Mouse (Mus musculus): ENCODE results near the gene Set.

The Set gene

DNA sequence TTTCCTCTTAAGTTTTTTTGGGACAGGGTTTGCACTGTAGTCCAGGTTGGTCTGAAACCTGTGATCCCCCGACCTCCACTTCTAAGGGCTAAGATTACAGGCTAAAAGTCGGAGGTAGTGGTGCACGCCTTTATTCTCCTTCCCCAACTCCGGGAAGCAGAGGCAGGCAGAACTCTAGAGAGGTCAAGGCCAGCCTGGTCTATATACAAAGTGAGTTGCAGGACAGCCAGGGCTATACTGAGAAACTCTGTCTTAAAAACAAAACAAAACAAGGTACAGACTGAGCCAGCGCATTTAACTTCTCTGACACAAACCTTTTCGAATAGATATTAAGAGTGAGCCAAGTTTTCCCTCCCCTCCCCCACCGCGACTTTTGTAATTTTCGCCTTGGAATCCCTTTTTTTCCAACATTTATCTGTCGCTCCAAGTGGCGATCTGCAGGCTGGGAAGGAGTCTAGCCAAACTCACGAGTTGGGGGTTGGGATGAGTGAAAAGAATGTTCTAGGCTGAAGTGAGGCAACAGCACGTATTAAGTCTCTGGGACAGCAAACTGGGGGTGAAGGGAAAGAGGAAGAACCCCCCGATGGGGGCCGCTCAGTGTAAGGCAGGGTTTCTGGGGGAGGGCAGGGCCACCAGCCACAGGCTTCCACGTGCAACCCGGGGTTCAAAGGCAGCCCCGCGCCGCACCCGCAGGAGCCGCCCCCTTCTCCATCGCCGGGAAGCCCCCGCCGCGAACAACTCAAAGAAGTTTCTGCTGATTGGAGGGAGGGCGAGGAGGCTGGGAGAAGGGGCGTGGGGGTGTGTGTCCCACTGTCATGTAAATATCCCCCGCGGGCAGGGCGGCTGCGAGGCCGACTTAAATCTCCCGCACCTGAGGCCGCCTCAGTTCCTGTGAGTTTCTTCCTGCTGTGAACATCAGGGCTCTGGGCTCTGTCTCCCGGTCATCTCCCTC lies 4.3 kb downstream of the Set start:
- in situ Hi-C loops (cut with MboI, MseI), result no loop called here

DNA sequence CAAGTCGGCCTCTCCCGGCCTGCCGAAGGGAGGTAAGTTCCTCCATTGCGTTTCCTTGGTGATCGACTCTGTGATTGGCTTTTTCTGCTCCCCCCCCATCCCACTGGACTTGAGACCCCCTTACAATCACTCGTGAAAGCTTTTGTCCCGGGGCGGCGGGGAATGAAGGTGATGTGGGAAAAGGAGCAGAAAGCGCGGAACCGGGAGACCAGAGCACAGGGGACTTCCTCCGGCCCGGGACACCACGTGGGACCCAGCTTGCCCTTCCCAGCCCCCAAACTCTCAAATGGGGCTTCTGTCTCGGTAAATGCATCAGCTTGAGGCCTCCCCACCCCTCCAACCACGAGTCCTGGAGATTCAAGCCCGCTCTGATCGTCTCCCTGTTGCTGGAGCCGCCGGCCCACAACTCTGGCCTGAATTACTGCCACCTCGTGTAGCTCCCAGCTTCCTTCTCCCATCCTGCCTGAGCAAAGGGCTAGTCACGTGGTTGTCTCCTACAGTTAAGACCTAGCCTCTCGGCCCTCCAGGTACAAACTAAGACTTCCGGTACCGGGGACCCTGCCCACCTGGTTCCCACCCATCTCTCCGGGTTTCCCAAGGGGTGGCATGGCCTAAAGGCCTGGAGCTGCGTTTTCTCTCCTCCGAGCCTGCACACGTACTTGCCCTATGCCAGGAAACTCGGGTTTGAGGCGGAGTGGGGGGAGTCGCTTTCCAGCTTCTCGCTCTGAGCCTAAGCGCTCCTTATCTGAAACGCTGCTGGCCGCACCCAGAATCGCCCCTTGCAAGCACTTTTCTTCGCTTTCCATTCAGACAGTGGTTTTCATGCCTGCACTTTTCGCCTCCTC lies 5.3 kb downstream of the Set start:
- in situ Hi-C loops (cut with MboI, MseI), result no loop called here

DNA sequence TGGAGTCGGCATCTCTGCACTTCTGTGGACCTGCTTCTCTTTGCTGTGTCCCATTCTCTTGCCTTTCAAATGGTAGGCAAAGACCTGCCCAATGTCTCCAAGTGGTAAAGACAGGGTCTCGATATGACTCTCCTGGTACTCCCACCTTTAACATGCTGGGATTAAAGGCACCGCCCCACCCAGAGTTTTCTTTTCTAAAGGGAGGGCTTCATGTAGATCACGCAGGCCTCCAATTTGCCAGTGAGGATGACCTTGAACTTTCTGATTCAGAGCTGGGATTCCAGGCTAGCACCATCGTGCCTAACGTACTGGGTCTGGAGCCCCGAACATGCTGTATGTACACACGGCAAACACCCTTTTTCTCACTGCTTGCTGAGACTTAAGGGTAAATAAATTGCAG lies 6.1 kb downstream of the Set start:
- in situ Hi-C loops (cut with MboI, MseI), result no loop called here

DNA sequence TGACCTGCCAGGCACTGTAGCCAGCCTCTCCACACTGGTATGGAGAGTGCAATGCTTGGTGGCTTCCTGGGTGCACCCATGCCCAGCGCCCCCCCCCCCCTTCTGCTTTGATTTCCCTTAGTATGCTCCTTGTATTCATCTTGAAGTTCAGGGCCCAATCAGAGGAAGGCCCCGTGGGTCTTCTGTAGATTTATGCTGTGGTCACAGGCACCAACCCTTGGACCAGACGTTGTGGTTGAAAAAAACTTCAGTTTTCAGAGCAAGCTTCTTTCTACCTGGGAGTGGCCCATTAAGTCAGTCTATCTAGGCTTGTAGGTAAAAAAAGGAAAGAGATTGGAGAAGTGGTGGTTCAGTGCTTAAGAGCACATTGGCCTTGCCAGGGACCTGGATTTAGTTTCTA lies 6.6 kb downstream of the Set start:
- in situ Hi-C loops (cut with MboI, MseI), result no loop called here

DNA sequence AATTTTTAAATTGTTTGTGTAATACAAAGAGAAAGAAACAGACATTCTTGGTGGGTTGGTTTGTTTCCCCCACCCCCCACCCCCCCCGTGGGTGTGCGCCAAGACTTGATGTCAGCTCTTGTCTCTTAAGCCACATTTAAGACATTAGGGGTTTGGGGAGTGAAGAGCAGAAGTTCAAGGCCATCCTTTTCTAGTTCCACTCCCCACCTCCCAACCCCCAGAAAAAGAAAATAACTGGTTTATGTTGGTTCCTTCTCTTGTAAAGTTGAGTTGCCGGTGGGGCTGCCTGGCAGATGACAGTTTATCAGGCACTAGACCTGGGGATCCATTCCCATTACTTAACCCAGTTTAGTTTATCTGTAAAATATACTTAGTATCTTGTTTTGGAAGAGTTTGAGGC lies 7.1 kb downstream of the Set start:
- in situ Hi-C loops (cut with MboI, MseI), result no loop called here

DNA sequence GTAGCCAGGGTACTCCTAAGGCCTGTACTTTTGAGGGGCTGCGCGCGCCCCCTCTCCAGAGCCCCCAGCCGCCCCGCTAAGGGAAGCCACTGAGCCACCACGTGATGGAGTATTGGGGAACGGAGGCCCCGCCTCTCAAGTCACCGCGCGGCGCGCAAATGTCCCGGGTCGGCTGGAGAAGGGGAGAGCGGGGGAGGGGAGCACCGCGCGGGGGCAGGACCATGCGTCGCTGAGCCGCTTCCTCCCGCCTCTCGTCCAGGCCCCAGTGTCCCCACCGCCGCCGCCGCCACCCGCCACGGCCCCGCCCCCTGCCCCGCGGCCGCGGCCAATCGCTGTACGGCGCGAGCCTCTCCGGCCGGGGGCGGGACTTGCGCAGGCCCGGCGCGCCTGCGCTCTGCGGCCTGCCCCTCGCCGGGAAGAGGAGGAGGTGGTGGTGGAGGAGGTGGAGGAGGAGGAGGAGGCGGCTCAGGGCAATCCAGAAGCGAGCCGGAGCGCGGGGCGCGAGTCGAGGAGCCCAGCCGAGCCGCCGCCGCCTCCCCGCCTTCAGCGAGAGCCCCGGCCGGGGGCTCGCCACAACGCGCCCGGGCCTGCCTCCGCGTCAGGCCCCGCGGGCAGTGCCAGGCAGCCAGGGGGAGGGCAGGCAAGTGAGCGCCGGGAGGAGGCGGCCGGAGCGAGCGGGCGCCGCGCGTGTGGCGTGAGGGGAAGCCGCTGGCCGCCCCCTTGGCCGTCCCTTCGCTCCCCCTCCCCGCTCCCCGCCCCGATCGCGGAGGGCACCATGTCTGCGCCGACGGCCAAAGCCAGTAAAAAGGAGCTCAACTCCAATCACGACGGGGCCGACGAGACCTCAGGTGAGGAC lies 9.1 kb downstream of the Set start:
- in situ Hi-C loops (cut with MboI, MseI), result no loop called here

DNA sequence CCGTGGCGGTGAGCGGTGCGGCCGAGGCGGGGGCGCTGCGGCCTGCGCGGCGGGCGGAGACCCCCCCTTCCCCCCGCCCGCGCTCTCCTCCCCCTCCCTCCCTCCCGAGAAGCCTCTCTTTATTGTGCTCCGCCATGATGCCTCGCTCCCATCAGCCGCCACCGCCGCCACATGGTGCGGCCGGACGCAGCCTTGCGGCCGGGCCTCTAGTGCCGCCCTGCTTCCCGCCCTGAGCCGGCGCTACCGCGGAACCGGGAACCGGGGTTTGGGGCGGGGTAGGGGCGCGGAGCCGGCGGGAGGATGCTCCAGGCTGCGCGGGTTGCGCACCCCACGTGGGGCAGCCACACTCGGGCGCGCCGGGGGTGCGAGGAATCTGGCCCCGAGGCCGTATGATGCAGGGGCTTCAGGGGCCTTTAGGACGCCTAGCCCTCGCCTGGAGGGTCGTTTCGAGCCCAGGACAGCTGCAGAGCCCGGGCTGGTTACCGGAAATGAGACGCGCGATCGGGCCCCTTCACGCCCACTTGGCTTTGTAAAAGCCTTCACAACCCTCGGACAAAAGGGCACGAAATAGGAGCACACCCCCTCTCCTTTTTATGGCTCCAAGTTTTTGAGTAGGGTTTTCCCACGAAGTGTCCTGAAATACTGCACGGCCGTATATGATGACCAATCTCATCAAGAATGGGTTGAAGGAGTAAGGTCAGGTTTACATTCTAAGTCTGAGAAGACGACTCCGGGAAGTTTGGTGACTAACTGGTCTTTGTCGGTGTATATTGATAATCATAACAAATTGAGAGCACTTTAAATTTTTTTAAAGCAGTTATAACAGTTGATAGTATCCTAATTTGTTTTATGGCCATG lies 10.1 kb downstream of the Set start:
- in situ Hi-C loops (cut with MboI, MseI), result no loop called here

DNA sequence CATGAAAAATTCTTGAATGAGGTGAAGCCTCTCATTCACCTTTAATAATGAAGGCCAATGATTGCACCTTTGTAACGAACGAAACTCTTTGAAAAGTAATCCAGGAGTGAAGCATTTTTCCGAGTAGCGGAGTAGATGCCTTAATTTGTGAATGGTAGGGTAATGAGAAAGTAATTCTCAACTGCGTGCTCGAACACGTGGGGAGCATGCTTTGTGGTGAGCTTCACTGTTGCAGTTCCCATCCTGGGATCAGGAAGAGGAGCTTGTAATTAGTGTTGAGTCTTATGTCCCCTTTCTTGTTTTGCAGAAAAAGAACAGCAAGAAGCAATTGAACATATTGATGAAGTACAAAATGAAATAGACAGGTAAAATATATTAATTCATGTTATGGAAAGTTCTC lies 10.8 kb downstream of the Set start:
- in situ Hi-C loops (cut with MboI, MseI), result no loop called here

DNA sequence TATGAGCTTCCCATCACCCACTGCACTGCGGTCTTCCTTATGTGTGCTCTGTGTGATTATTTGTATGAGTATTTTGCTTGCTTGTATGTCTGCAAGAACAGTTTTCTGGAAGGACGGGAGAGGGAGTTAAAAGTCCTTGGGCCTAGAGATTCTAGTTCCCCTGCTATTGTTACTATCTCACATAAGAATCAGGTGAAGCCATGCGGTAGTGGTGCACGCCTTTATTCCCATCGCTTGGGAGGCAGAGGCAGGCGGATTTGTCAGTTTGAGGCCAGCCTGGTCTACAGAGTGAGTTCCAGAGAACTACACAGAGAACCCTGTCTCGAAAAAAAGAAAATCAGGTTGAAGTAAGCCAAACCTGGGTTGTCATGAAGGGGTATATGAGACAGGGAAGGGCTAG lies 15.7 kb downstream of the Set start:
- in situ Hi-C loops (cut with MboI, MseI), result no loop called here

DNA sequence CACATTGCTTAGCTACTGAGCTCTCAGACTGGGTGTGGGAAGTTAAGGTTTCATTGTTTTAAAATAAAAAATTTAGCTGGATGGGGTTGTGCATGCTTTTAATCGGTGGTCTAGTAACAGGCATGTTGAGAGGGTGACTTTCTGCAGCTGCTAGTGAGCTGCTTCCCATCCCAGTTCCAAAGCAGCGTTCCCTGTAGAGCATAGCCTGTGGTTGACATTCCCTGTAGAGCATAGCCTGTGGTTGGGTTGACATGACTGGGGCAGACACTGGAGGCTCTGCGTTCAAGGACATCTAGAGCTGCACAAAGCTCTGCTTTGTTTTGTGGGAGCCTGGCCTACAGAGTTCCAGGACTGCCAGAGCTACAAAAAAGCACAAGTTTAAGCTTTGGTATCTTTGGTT lies 16.1 kb downstream of the Set start:
- in situ Hi-C loops (cut with MboI, MseI), result no loop called here

DNA sequence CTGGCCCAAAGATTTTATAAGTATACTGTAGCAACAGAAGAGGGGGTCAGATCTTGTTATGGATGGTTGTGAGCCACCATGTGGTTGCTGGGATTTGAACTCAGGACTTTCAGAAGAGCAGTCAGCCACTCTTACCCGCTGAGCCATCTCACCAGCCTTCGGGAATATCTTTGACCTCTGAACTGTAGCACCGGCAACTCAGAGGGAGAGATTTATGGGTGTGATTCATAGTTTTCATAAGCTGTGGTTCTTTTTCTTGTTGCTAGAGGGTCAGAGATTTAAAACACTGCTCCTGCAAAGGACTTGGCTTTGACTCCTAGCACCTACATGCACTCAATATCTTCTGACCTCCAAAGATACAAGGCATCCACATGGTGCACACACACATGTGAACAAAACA lies 18.4 kb downstream of the Set start:
- in situ Hi-C loops (cut with MboI, MseI), result loop anchor here (5.0 kb wide), 1 partner anchor 47 kb away; the partner anchor contains the start of gene Zer1

DNA sequence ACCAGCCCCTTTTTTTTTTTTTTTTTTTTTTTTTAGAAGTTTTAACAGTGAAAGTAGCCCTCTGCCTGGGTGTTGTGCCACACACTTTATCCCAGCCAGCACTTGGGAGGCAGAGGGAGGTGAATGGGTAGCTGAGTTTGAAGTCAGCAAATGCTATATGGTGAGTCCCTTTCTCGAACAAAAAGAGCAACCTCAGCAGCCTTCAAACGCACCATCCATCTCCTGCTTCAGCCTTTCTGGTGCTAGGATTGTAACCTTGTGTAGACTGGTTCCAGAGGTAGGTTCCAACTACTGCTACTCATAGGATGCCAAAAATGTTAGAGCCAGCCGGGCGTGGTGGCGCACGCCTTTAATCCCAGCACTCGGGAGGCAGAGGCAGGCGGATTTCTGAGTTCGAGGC lies 19.3 kb downstream of the Set start:
- in situ Hi-C loops (cut with MboI, MseI), result loop anchor here (5.0 kb wide), 1 partner anchor 46 kb away; the partner anchor contains the start of gene Zer1

DNA sequence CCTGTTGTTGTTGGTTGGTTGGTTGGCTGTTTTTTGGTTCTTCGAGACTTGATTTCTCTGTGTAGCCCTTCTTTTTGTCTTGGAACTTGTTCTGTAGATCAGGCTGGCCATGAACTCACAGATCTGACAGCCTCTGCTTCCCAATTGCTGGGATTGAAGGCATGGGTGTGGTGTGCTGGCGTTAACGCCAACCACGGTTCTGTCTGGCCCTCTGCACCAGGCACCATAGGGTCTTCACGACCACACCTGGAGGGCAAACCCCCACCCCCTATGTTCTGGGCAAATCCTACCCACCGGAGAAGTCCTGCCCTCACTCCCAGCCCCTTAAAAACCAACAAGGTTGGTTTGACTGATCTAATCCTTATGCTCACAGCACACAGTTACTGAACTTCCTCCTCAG lies 19.8 kb downstream of the Set start:
- in situ Hi-C loops (cut with MboI, MseI), result loop anchor here (5.0 kb wide), 1 partner anchor 45 kb away; the partner anchor contains the start of gene Zer1

DNA sequence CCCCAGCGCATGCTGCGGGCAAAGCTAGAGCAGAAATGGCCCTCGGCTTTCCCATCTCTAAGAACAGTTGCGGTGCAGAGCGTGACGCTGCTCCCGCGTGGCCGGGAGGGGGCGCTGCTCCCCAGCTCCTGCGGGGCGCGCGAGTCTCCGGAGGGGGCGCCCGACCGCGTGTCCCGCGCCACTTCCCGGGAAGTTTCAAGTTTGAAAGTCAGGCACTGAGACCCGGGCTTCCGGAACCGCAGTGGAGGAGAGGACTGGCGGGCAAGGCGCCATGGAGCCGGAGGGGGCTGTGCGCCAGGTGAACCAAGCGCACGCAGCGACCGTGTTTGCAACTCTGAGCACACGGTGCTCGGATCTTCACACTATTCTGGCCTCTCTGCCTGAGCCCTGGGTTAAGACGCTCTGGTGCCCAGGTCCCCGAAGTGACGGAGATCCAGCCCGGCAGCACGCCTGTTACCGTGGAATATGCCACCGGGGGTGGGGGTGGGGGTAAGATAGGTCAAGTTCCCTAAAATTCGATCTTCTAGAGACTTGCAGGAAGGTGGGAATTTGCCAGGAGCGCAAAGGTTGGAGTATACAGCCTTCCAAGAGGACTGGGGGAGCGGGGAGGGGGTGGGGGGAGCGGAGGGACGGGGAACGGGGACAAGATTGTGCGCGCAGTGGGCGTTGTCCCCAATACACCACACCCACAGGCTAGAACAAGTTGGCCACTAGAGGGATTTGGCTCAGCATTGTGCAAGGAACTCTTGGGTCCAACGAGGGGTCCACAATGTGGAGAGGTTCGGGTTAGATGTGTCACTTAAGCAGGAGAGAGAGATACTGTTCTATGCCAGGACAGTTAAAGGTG lies 20.5 kb downstream of the Set start, which contains the start of gene Pkn3:
Pkn3 (plus strand) TSS at position 183 of the 847 bp plus-strand sequence.
- in situ Hi-C loops (cut with MboI, MseI), result loop anchor here (5.0 kb wide), 1 partner anchor 45 kb away; the partner anchor contains the start of gene Zer1

DNA sequence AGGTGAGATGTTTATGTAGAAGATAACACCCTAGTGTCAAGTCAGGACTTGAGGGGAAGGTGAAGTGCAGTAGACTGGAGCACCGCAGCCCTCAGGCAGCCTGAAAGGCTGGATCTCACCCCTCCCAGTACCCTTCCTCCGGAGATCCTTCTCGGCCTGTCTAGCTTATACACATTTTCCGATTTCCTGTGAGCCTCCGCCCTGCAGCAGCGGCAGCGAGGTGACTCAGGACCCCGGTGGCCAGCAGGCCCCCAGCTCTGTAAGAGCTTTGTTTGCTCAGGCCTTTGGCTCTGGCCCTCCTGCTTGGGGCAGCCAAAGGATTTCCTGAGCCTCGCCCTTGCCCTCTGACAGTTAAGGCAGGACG lies 21.2 kb downstream of the Set start:
- in situ Hi-C loops (cut with MboI, MseI), result loop anchor here (5.0 kb wide), 1 partner anchor 44 kb away; the partner anchor contains the start of gene Zer1

DNA sequence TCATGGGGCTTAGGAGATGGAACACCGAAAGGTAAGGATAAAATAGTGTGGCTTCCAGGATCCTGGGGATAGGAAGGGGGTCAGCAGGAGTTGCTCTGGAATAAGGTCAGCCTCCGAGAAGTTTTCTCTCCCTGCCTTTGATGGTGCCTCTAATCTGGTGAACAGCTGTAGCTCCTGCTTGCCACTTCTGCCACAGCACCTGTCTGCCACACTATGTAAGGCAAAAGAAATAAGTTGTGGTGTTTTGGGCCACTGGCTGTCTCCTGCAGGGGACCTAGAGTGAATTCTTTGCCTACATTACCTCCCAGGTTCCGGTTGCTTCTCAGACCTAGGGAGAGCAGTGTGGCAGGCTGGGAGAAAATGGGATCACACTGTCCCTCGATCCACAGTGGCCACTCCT lies 21.6 kb downstream of the Set start:
- in situ Hi-C loops (cut with MboI, MseI), result loop anchor here (5.0 kb wide), 1 partner anchor 44 kb away; the partner anchor contains the start of gene Zer1

DNA sequence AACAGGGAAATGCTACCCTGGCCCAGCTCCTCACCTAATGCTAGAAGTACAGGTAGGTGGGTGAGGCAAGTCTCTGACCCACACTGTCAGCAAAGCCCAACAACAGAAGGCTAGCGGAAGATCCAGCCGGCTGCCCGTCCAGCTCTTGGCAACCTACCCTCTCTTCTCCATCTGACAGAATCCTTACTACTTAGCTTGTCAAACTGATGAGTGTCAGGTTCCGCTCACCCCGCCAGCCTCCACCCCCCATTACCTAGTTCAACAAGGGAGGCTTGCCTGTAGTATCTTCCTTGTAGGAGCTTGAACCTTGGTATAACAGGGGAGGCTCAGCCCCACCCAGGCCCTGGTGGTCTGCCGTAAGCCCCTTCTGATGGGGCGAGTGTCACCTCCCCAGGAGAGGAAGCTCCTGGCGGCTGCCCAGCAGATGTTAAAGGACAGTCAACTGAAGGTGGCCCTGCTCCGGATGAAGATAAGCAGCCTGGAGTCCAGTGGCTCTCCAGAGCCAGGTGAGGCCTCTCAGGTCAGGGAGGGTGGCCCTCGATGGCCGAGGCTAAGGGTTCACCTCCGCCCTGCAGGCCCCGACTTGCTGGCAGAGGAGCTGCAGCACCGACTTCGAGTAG lies 23.1 kb downstream of the Set start:
- in situ Hi-C loops (cut with MboI, MseI), result no loop called here

DNA sequence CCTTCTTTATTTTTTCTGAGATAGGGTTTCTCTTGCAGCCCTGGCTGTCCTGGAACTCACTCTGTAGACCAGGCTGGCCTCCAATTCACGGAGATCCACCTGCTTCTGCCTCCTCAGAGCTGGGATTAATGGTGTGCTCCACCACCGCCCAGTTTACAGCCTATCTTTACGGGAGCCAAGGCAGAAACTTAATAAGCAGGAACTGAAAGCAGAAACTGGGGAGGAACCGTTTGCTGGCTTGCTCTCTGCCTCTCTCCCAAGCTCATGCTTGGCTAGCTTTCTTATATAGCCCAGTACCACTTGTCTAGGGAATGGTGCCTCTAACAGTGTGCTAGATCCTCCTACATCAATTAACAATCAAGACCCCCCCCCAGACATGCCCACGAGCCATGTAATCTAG lies 26.9 kb downstream of the Set start:
- in situ Hi-C loops (cut with MboI, MseI), result no loop called here

DNA sequence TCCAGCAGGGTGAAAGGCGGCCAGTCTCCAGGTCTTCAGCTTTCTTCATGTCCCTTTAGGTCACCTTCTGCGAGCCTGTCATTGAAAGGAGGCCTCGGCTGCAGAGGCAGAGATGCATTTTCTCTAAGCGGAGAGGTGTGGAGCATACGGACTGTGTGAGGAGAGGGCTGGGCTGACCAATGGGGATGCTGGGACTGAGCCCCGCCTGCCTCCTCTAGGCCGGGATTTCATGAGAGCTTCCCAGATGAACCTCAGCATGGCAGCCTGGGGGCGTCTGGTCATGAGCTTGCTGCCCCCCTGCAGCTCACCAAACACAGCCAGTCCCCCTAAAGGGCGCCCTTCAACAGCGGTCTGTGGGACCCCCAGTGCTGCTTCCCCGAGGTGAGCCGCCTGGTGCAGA lies 27.5 kb downstream of the Set start:
- in situ Hi-C loops (cut with MboI, MseI), result no loop called here

Data from T-helper 2 cell (primary cell).